Mouse (Mus musculus) frontal cortex, adult 2 months (tissue): ENCODE measurements around the gene Cplane1. TPM values are rescaled to one million over a fixed set of nuclear protein-coding genes. Genes with fewer than 3 reads are reported as not detected.
"Not testable (repeated sequence)": the region's sequence is repeated elsewhere in the genome, so short reads cannot be mapped to it uniquely, and the experiment has no call there.

ENCODE experiments used
- DNase-seq, 2 experiments: peaks; one replicate each; pipeline ENCODE4 v3.0.0; 2022; ENCODE audit warnings: low spot score in 1 of 2; ENCODE audit errors: extremely low spot score in 1 of 2
- polyA plus RNA-seq: library from polyadenylated mRNA; depleted of rRNA; stranded (reverse); fragments of >200 nt; gene quantifications from 2 replicates; pipeline ENCODE4 v1.2.3, GENCODE M21; 2012; rRNA removed

Gene Cplane1
- polyA plus RNA-seq = 22.7 and 26.9 TPM in 2 replicates

- DNase-seq = peak; percentile 66 to 96
Measured at GRCm38 (mm10) chr15:8168591-8169265, at the start of gene Cplane1. TSS of gene Cplane1 (plus strand) at chr15:8169106.

- no peak for DNase-seq
Measured at GRCm38 (mm10) chr15:8129281-8129680, 39.6 kb upstream of the Cplane1 start.

GRCm38 (mm10) chr15:8131268-8131667 is 37.6 kb upstream of the Cplane1 start:
- no peak for DNase-seq

- DNase-seq = no peak
Measured at GRCm38 (mm10) chr15:8131761-8132160, 37.1 kb upstream of the Cplane1 start.

- DNase-seq = no peak
Measured at GRCm38 (mm10) chr15:8135606-8136005, 33.3 kb upstream of the Cplane1 start.

GRCm38 (mm10) chr15:8161841-8162240 is 7.1 kb upstream of the Cplane1 start:
- no peak for DNase-seq

GRCm38 (mm10) chr15:8169266-8169746 is 400 bp downstream of the Cplane1 start:
- peak in 1 of 2 experiments; percentile 54 for DNase-seq

GRCm38 (mm10) chr15:8189563-8189962 is 20.7 kb downstream of the Cplane1 start:
- no peak for DNase-seq

GRCm38 (mm10) chr15:8190435-8190834 is 21.5 kb downstream of the Cplane1 start:
- DNase-seq = no peak

GRCm38 (mm10) chr15:8200317-8200716 is 31.4 kb downstream of the Cplane1 start:
- no peak for DNase-seq

- no peak for DNase-seq
Measured at GRCm38 (mm10) chr15:8208362-8208761, 39.5 kb downstream of the Cplane1 start.

- no peak for DNase-seq
Measured at GRCm38 (mm10) chr15:8214811-8215210, 45.9 kb downstream of the Cplane1 start.

GRCm38 (mm10) chr15:8234167-8234566 is 65.3 kb downstream of the Cplane1 start:
- DNase-seq = not testable (repeated sequence)

GRCm38 (mm10) chr15:8265946-8266345 is 97.0 kb downstream of the Cplane1 start:
- DNase-seq = no peak

GRCm38 (mm10) chr15:8267211-8267610 is 98.3 kb downstream of the Cplane1 start:
- peak in 1 of 2 experiments; percentile 16 for DNase-seq

GRCm38 (mm10) chr15:8268231-8268630 is 99.3 kb downstream of the Cplane1 start:
- no peak for DNase-seq

GRCm38 (mm10) chr15:8271952-8272351 is 103.0 kb downstream of the Cplane1 start:
- no peak for DNase-seq

- not testable (repeated sequence) for DNase-seq
Measured at GRCm38 (mm10) chr15:8277916-8278315, 109.0 kb downstream of the Cplane1 start.

GRCm38 (mm10) chr15:8279320-8279779 is 110.4 kb downstream of the Cplane1 start:
- no peak for DNase-seq

- no peak for DNase-seq
Measured at GRCm38 (mm10) chr15:8279929-8280610, 111.2 kb downstream of the Cplane1 start.

GRCm38 (mm10) chr15:8281701-8282100 is 112.8 kb downstream of the Cplane1 start:
- no peak for DNase-seq

GRCm38 (mm10) chr15:8282155-8282554 is 113.2 kb downstream of the Cplane1 start:
- DNase-seq = no peak
